Mouse (Mus musculus) hindbrain, postnatal 0 days (tissue): Measurements from ENCODE around the gene Smtnl2. TPM values are rescaled to one million over a fixed set of nuclear protein-coding genes. Genes with fewer than 3 reads are reported as not detected.

Experiments
- ATAC-seq: fragments of 200-750 bp; cut with Nextera tagmentation; 2 replicates; pipeline ENCODE4 v1.8.0; 2017; ENCODE audit warnings: mild to moderate bottlenecking, moderate TSS enrichment, moderate library complexity
- DNase-seq: peaks from one replicate; pipeline ENCODE4 v3.0.0-alpha.2; 2015; ENCODE audit warnings: low spot score
- H3K27ac ChIP-seq: fragments of 300-500 bp; sonication (generic); 2 replicates; pipeline ENCODE4 v1.5.1; 2014; ENCODE audit warnings: mild to moderate bottlenecking
- H3K27me3 ChIP-seq: fragments of 300-500 bp; sonication (generic); 2 replicates; pipeline ENCODE4 v1.6.1; 2014; ENCODE audit warnings: low read length, mixed read lengths; ENCODE audit not compliant: insufficient read depth
- H3K36me3 ChIP-seq: fragments of 300-500 bp; sonication (generic); 2 replicates; pipeline ENCODE4 v1.6.1; 2014; ENCODE audit warnings: low read length, mixed read lengths; ENCODE audit not compliant: insufficient read depth
- H3K4me1 ChIP-seq: fragments of 300-500 bp; sonication (generic); 2 replicates; pipeline ENCODE4 v1.6.1; 2014; ENCODE audit warnings: antibody characterized with exemption, low read length, mixed read lengths; ENCODE audit not compliant: insufficient read depth
- H3K4me2 ChIP-seq: fragments of 300-500 bp; sonication (generic); 2 replicates; pipeline ENCODE4 v1.6.1; 2014; ENCODE audit warnings: low read depth, mild to moderate bottlenecking, low read length, moderate library complexity, mixed read lengths
- H3K4me3 ChIP-seq: fragments of 300-500 bp; sonication (generic); 2 replicates; pipeline ENCODE4 v1.5.1; 2014; ENCODE audit warnings: low read length
- H3K9ac ChIP-seq: fragments of 300-500 bp; sonication (generic); replicated peaks from 2 replicates; pipeline ENCODE4 v1.6.1; 2014; ENCODE audit warnings: mild to moderate bottlenecking, low read length, moderate library complexity, mixed read lengths
- H3K9me3 ChIP-seq: fragments of 300-500 bp; sonication (generic); 2 replicates; pipeline ENCODE4 v1.6.1; 2016; ENCODE audit warnings: low read length, mixed read lengths
- CTCF ChIP-seq: IDR thresholded peaks from 2 replicates; pipeline ENCODE4 v1.5.1; 2016; ENCODE audit warnings: antibody characterized with exemption, control low read depth, low read depth
- WGBS: fragments of 180-500 bp; shearing (Covaris S2); extraction: QIAGEN DNeasy Blood & Tissue Kit; methylation state at CpG from one replicate; pipeline ENCODE4 v1.1.7; 2014; 5-methylcytosine and 5-hydroxymethylcytosine counted together
- polyA plus RNA-seq: library from polyadenylated mRNA; unstranded; fragments of >200 nt; fragmentation: Nextera tagmentation; extraction: Ambion mirVana; gene quantifications from 2 replicates; pipeline ENCODE4 v1.2.1, GENCODE M21; 2015
- total RNA-seq: library from RNA; depleted of rRNA; stranded (reverse); fragments of >200 nt; gene quantifications from 2 replicates; pipeline ENCODE4 v1.2.3, GENCODE M21; 2014; rRNA removed

Gene Smtnl2
- 13.0 and 19.1 TPM in 2 replicates for total RNA-seq
- polyA plus RNA-seq = 8.7 and 9.7 TPM in 2 replicates

DNA sequence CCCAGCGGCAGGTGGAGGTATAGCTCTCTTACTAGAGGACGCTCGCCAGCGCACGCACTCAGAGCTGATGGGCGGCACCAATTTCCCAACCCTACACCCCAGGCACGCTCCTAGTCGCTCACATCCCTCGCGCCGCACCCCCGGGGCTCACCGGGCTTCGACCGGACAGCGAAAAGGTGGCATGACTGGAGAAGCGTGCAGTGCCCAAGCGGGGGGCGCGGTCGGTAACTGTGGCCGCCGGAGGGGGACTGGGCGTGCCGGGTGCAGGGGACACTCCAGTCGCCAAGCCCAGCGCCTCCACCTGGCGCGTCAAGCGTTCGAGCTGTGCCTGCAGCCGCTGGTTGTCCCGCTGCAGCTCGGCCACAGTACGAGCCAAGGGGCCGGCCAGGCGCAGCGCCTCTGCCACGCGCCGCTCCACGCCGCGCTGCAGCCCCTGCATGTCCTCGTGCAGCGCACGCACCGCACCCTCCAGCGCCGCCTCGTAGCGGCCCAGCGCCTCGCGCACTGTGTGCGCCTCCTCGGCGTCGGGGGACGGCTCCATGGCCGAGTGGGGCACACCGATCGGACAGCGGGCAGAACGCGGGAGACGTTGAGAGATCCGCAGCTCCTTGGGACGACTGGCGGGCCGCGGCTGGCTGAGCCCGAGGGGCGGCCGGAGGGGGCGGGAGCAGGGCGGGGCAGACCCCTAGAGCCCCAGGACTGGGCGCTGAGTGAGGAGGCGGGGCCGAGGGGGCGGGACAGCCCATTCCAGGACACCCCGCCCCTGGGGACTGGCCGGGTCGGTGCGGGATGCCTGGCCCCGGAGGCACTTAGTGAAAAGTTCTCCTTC, at the start of gene Smtnl2:
Gene Smtnl2 (minus strand): TSS at position 621 of the 829 bp plus-strand sequence.
- H3K4me2 ChIP-seq = peak within 1 kb of the TSS; percentile 91
- H3K27ac ChIP-seq = peak within 1 kb of the TSS; percentile 62; the same call in 1 of the 2 replicates
- ATAC-seq (peak; percentile 86), DNase-seq (peak; percentile 80)
- peak within 1 kb of the TSS; percentile 64 for H3K9ac ChIP-seq
- WGBS = under 1% methylated on average over 84 of the region's 86 CpGs
- no peaks in the 10 kb centered on the region for H3K36me3 ChIP-seq
- TF ChIP-seq CTCF = peak; percentile 60
- peaks cover 6% of the 10 kb centered on the region; the same call in 1 of the 2 replicates for H3K4me1 ChIP-seq
- H3K27me3 ChIP-seq = peaks cover 6% of the 10 kb centered on the region; the same call in 1 of the 2 replicates
- no peaks in the 10 kb centered on the region for H3K9me3 ChIP-seq
- peak within 1 kb of the TSS; percentile 50 for H3K4me3 ChIP-seq

DNA sequence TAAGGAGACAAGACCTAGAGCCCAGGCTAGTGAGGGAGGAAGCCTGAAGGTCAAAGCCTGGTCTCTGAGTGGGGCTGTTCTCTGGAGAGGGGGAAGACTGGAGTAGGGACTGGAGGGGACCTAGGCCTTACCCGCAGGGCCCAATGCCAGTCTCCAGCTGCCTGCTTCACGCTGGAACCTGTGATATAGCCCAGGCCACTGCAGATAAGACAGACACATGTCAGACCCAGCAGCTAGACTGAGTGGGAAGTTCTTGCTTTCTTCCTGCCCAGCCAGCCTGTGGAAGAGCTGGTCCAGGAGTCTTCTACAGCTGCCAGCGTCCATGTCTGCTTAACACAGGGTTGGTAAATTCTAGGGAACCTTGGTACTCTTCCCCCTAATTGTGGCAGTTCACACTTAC, 47.0 kb upstream of the Smtnl2 start:
- Histone ChIP-seq H3K27me3 (no peaks in the 10 kb centered on the region), H3K9me3 (no peaks in the 10 kb centered on the region), H3K4me2 (no peak overlapping the region), H3K27ac (no peak overlapping the region), H3K9ac (no peak overlapping the region), H3K4me3 (no peak overlapping the region), H3K36me3 (peaks cover 18% of the 10 kb centered on the region), H3K4me1 (0 out of 2 replicates have a peak, but pooled peaks cover 4% of the 10 kb centered on the region)
- TF ChIP-seq CTCF = no peak
- WGBS = 78% methylated on average over 3 of the region's 3 CpGs
- ATAC-seq = no peak
- no peak for DNase-seq

DNA sequence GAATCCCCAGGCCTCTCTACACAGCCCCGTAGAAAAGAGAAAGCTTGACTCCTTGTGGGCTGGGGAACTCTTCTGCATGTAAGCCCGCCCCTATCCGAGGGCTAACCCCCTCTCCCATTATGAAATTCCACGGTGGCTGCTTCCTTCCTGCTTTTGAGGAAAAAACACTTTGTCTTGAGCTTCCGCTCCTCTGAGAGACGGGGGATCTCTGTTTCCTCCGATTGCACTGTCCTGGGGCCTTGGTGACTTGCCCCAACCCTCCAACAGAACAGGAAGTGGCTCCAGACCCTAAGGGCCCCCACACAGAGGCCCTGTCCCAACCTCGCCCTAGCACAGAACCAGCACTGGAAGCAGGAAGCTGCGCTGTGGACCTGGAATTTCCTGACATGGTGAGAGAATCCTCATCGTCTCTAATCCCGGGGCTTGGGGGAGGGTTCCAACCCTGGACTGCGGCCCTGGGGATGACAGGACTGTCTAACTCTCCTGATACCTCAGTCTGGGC, 46.5 kb upstream of the Smtnl2 start:
- no peak overlapping the region for H3K4me3 ChIP-seq
- H3K36me3 ChIP-seq = peaks cover 18% of the 10 kb centered on the region

DNA sequence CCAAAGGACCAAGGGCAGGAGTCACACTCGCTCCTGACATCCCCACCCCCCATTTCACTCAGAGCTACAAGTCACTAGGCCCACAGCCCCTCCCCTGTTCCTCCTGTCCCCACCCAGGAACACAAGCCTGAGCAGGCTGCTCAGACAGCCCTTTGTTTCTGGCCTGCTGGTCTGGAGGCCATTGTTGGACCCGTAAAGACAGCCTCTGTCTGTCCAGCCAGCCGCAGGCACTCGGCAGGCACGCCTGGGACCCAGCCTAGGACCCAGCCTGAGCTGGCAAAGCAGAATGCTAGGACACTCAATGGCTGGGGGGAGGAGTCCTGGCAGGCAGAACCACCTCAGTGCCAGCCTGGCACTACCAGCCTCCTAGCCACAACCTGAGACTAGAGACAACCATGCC, 44.2 kb upstream of the Smtnl2 start:
- no peaks in the 10 kb centered on the region for H3K27me3 ChIP-seq
- WGBS = 25% methylated on average over 5 of the region's 5 CpGs
- no peak for TF ChIP-seq CTCF
- peaks cover 27% of the 10 kb centered on the region for H3K36me3 ChIP-seq
- no peak overlapping the region for H3K4me2 ChIP-seq
- ATAC-seq (peak; percentile 71), DNase-seq (peak; percentile 53)
- H3K4me3 ChIP-seq = no peak overlapping the region
- no peak overlapping the region for H3K9ac ChIP-seq
- H3K4me1 ChIP-seq = no peaks in the 10 kb centered on the region
- H3K27ac ChIP-seq = peak overlapping the region; percentile 22; the same call in 1 of the 2 replicates
- H3K9me3 ChIP-seq = no peaks in the 10 kb centered on the region

More for the DNA sequence above, 46.5 kb upstream of the Smtnl2 start:
- no peak for TF ChIP-seq CTCF
- no peak overlapping the region for H3K9ac ChIP-seq
- DNase-seq = no peak
- no peak overlapping the region for H3K4me2 ChIP-seq
- H3K9me3 ChIP-seq = no peaks in the 10 kb centered on the region
- 74% methylated on average over 12 of the region's 12 CpGs for WGBS
- no peaks in the 10 kb centered on the region for H3K27me3 ChIP-seq
- no peak for ATAC-seq
- H3K4me1 ChIP-seq = 0 out of 2 replicates have a peak, but pooled peaks cover 4% of the 10 kb centered on the region
- no peak overlapping the region for H3K27ac ChIP-seq

DNA sequence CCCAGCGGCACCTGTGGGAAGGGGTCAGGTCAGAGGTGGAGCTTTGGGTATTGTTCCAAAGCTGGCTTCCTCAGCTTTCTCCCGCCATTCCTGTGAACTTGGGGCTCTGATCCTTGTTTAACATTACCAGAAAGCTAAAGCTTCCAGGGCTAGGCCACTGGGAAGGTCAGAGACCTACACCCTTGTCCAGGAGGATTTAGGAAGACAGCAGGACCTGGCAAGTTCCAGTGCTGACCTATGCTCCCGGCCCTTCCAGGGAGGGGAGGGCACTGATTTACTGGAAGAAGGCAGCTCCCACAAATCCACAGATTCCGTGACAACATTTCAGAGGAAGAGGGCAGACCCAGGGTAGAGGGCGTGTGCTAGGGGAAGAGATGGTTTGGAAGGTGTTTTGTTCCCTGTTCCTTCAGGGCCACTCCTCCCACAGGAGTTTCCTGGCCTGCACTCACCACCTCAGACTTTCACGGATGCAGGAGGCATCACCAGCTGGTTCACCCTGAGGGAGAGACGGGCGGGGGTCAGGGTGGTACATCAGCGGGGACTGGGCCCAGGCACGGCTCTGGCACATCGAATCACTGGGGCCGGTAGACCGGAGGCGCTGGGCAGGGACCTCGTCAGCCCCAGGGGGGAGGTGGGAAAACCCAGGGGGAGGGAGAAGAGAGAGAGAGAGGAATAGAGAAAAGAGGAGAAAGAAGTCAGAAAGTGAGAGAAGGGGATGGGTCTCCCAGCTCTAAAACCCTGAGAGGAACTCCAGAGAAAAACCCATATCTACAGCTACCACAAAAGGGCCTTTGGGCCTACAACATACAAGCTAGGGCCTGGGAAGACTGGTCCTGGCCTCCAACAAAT, 41.8 kb upstream of the Smtnl2 start:
- 62% methylated on average over 15 of the region's 15 CpGs for WGBS
- H3K27ac ChIP-seq = no peak overlapping the region
- H3K9me3 ChIP-seq = no peaks in the 10 kb centered on the region
- H3K4me2 ChIP-seq = no peak overlapping the region
- TF ChIP-seq CTCF = no peak
- H3K27me3 ChIP-seq = no peaks in the 10 kb centered on the region
- DNase-seq = no peak
- peaks cover 49% of the 10 kb centered on the region for H3K36me3 ChIP-seq
- no peak overlapping the region for H3K4me3 ChIP-seq
- no peak for ATAC-seq
- H3K4me1 ChIP-seq = no peaks in the 10 kb centered on the region
- no peak overlapping the region for H3K9ac ChIP-seq

- H3K36me3 ChIP-seq = peaks cover 60% of the 10 kb centered on the region
Observed at GRCm38 (mm10) chr11:72452140-72452665, 40.7 kb upstream of the Smtnl2 start.

More at GRCm38 (mm10) chr11:72452140-72452665, 40.7 kb upstream of the Smtnl2 start:
- no peaks in the 10 kb centered on the region for H3K4me1 ChIP-seq
- DNase-seq (no peak), ATAC-seq (no peak)
- no peak overlapping the region for H3K4me3 ChIP-seq
- 92% methylated on average over 3 of the region's 3 CpGs for WGBS
- H3K4me2 ChIP-seq = no peak overlapping the region
- H3K27ac ChIP-seq = no peak overlapping the region
- H3K9ac ChIP-seq = no peak overlapping the region
- no peak for TF ChIP-seq CTCF
- H3K27me3 ChIP-seq = no peaks in the 10 kb centered on the region
- no peaks in the 10 kb centered on the region for H3K9me3 ChIP-seq
